Mouse (Mus musculus) small intestine, adult 2 months (tissue): Measurements from ENCODE around the gene Msi2.

Experiments used
- CTCF ChIP-seq: fragments of 200-500 bp; IDR thresholded peaks from 2 replicates; pipeline ENCODE4 v1.5.1; 2012; ENCODE audit warnings: low read depth, mild to moderate bottlenecking, control low read depth, inconsistent platforms, low read length, moderate library complexity, mixed read lengths; ENCODE audit not compliant: insufficient replicate concordance, insufficient read length; ENCODE audit errors: extremely low read depth
- POLR2A ChIP-seq: fragments of 200-500 bp; IDR thresholded peaks from 2 replicates; pipeline ENCODE4 v1.6.1; 2012; ENCODE audit warnings: low read depth, mild to moderate bottlenecking, control low read depth, inconsistent platforms, low read length, moderate library complexity

DNA sequence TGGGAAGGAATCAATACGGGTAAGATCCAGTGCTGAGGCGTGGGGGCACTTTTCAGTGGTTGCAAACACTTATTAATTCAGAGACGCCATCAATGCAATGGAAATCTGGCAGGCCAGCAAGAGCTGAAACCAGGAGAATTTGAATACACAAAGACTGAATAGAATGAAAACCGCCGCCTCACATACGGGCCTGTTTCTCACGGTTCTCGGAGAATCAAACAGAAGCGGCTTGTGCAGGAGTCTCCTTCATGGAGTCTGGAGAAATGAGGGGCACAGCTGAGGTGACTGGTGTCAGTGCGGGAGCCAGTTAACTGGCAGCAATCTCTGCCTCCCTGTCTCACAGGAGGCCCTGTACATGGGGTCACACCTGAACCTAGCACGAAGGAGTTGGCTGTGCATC lies 235.7 kb downstream of the Msi2 start:
- TF ChIP-seq POLR2A, result no peak
- TF ChIP-seq CTCF, result no peak
